Mouse (Mus musculus) urinary bladder, adult 2 months (tissue): ENCODE results near the gene Sema7a. TPM values are rescaled to one million over a fixed set of nuclear protein-coding genes. Genes with fewer than 3 reads are reported as not detected.

ENCODE experiments used
- DNase-seq: peaks from one replicate; pipeline ENCODE4 v3.0.0; 2022; ENCODE audit warnings: low spot score
- polyA plus RNA-seq: library from polyadenylated mRNA; depleted of rRNA; stranded (reverse); fragments of >200 nt; gene quantifications from 2 replicates; pipeline ENCODE4 v1.2.3, GENCODE M21; 2012; rRNA removed

Sema7a gene
- 13.6 and 14.8 TPM in 2 replicates for polyA plus RNA-seq

GRCm38 (mm10) chr9:57939431-57940348 is at the start of gene Sema7a:
Gene Sema7a (plus strand): TSS chr9:57940112.
- DNase-seq = peak; percentile 69

- DNase-seq = no peak
Measured at GRCm38 (mm10) chr9:57900478-57900877, 39.4 kb upstream of the Sema7a start.

GRCm38 (mm10) chr9:57901197-57901596 is 38.7 kb upstream of the Sema7a start:
- no peak for DNase-seq

GRCm38 (mm10) chr9:57901601-57902000 is 38.3 kb upstream of the Sema7a start:
- no peak for DNase-seq

GRCm38 (mm10) chr9:57902132-57902531 is 37.8 kb upstream of the Sema7a start:
- DNase-seq = no peak

GRCm38 (mm10) chr9:57903589-57904249 is 36.2 kb upstream of the Sema7a start:
- DNase-seq = no peak

- no peak for DNase-seq
Measured at GRCm38 (mm10) chr9:57904250-57904644, 35.7 kb upstream of the Sema7a start.

- no peak for DNase-seq
Measured at GRCm38 (mm10) chr9:57907206-57907605, 32.7 kb upstream of the Sema7a start.

GRCm38 (mm10) chr9:57910254-57911160 is 29.4 kb upstream of the Sema7a start, which contains the start of gene Ubl7:
Gene Ubl7 (plus strand): TSS chr9:57910979.
- DNase-seq = peak; percentile 73

- no peak for DNase-seq
Measured at GRCm38 (mm10) chr9:57912571-57912970, 27.3 kb upstream of the Sema7a start.

- no peak for DNase-seq
Measured at GRCm38 (mm10) chr9:57921491-57922060, 18.3 kb upstream of the Sema7a start.

- no peak for DNase-seq
Measured at GRCm38 (mm10) chr9:57922381-57922780, 17.5 kb upstream of the Sema7a start.

GRCm38 (mm10) chr9:57923046-57923445 is 16.9 kb upstream of the Sema7a start:
- no peak for DNase-seq

- DNase-seq = no peak
Measured at GRCm38 (mm10) chr9:57931166-57931767, 8.6 kb upstream of the Sema7a start.

- no peak for DNase-seq
Measured at GRCm38 (mm10) chr9:57932253-57932652, 7.7 kb upstream of the Sema7a start.

GRCm38 (mm10) chr9:57932831-57933602 is 6.9 kb upstream of the Sema7a start:
- DNase-seq = no peak

- peak; percentile 64 for DNase-seq
Measured at GRCm38 (mm10) chr9:57935683-57936437, 4.1 kb upstream of the Sema7a start.

GRCm38 (mm10) chr9:57937171-57937570 is 2.7 kb upstream of the Sema7a start:
- no peak for DNase-seq

- no peak for DNase-seq
Measured at GRCm38 (mm10) chr9:57937651-57938050, 2.3 kb upstream of the Sema7a start.
